Mouse (Mus musculus) NIH3T3 (cell line): ENCODE measurements around the gene Map2k5.

Source experiments
- DNase-seq: peaks from one replicate; pipeline ENCODE4 v3.0.0-alpha.2; 2012; ENCODE audit warnings: low read depth

Gene Map2k5

DNA sequence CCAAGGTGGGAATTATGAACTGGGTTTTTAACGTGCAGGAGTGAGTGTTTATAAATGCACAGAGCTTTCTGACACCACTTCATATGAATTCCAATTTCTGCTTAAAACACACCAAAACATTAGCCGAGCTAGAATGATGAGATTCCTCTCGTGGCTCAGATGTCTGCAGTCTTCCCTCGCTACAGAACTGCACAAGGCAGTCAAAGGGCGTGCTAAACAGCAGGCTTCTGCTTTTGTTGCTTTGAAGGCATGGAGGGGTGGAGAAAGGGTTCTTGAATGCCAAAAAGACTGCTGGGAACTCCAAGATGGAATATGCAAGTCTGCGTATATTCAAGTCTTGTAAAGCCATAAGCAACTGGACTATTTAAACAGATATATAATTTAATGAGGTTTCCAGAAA, 38.4 kb downstream of the Map2k5 start:
- DNase-seq: no peak

DNA sequence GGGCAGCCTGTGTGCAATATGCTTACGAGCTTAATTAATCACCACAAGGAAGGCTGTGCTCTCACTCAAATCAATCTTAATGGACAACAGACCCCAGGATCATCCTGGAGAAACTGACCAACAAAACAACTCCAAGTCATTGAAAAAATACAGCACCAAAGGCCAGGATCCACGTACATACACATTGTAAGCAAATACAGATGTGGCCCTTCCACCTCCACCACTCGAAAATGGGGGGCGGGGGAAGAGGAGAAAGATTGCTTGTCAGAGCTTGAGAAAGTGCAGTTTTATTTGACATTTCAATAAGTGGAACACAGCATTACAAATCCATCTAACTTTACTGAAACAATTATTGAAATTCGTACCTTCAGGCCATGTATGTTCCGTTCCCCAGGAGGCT, 39.0 kb downstream of the Map2k5 start:
- DNase-seq: peak; percentile 9

DNA sequence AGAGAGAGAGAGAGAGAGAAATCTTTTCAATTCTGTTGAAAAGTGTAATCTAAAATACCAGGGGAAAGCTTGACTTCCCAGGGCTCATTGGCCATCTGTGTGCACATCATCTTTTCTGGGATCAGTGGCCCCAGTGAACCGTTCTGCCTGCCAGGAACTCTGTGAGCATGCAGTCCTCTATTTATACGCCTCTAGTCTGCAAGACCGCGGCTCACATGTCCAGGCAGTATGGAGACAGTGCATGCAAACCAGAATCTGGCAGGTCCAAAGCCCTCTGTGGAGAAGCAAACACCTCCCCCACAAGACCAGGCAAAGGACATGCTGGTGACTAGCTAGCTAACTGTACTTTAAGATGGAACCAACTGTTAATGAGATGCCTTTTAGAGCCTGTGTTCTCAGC, 41.9 kb downstream of the Map2k5 start:
- no peak for DNase-seq

DNA sequence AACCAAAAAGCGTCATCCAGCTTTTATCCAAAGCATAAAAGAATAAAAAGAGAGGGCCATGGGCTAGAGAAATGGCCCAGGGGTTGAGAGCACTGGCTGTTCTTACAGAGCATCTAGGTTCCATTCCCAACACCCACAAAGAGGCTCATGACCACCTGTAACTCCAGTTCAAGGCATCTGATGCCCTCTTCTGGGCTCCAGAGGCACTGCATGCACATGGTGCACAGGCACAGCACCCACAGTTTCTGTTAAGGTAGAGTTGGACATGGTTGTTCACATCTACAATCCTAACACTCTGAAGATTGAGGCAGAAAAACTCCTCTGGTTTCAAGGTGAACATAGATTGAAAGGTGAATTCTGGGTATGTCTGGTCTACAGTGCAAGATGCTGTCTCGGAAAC, 44.6 kb downstream of the Map2k5 start:
- DNase-seq: peak; percentile 7

DNA sequence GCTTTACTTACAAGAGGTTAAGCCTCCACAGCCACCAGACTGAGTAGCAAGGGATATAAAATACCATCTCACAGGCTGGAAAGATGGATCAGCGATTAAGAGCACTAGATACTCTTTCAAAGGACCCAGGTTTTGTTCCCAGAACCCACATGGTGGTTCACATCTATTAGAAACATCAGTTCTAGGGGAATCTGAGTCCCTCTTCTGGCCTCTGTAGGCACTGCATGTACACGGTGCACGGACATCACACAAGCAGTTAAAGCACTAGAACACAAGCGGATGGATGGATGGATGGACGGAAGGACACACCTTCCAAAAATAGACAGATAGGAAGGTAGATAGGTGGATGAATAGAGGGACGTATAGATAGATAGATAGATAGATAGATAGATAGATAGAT, 46.5 kb downstream of the Map2k5 start:
- peak; percentile 6 for DNase-seq

DNA sequence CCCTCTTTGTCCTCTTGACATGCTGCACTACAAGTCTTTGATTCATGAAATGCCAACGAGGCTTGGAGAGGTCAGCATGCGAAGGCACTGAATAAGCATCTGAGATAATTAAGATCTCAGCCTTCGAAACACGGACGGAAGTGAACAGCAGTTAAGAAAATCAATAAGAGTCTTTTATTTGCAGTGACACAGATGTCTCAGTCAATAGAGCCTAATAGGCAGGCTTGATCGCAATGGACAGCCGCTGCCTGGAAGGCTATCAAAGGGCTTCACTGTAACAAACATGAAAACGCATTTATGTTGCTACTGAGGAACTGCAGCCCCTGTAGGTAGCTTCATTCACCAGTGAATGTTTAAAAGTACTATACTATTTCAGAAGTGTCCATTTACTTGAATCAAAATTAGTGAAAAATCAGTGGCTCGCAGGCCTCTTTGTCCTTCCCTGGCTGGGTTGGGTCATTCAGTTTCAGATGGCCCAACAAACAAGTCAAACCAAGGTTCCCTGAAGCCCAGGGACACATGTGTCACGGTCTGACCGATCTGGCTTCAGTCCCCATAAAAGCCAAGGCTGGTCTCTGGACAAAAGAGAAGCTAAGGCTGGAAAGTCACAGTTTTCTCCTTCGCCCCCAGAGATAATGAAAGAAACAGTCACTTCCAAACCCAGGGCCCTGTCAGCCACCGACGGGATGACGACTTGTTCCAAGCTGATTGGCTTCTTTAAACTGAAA, 48.6 kb downstream of the Map2k5 start:
- DNase-seq: no peak

DNA sequence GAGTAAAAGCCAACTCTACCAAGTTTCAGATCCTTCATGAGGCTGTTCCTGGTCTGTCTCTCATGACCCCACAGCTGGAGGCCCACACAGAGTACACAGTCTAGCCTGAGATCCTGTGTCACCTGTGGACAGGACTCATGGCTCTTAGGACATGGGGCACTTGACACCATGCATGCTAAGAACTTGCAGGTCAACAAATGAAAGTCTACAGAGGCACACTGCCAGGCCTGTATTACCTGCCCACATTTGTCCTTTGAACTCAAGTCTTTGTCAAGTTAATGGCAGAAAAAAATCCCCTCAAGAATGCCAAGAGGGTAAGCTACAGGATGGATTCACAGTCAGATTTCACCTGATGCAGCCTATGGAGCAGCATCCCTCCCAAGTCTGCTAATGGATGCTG, 62.5 kb downstream of the Map2k5 start:
- DNase-seq: no peak

DNA sequence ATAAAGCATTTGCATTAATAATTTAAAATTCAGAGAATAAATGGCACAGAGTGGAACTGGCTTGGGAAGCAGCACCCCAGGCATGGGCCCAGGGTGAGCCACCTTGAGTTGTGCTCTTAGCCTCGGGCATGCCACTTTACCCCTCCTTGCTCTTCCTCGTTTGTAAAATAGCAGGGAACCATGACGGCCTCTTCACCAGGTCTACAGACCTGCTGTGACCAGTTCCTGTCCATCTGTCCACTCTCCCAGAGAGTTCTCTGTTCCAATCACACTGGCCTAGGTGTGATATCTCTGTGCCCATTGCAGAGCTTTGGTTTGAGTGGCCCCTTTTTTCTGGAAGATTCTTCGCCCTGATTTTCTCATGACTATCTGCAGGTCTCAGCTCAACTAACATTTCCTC, 63.6 kb downstream of the Map2k5 start:
- no peak for DNase-seq

DNA sequence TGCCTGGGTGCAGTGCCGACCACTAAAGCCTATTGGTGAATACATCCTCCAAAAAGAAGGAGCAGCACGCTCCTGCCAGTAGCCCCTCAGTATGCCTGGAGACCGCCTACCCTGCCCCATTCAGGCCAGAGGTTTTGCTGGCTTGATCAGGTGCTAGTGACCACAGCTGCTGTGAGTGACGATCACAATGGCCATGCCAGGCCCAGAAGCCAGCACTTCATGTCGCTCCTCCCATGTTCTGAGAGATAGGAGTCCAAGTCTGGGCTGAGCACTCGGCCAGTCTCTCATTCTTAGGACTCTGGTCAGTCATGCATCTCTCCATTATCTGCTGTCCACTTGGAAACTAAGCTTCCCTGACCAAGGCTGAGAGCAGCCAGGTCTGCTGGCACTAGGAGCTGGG, 67.7 kb downstream of the Map2k5 start:
- DNase-seq: no peak

DNA sequence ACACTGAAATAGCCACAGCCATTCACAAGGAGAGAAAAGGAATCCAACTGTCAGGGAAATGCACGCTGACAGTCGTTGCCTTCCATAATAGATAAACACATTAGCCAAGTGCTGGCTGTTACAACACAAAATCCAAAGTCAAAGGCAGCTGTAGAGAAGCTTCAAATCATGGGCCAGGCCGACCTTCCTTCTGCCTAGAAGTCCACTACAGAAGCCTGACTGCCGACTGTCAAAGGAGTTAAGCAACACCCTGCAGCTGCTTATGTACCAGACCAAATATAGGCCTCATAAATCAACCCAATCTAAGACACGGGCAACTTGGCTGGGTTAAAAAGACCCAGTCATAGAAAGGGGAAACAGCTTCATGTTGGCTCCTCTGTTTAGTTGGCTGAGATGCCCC, 68.7 kb downstream of the Map2k5 start:
- DNase-seq: no peak

DNA sequence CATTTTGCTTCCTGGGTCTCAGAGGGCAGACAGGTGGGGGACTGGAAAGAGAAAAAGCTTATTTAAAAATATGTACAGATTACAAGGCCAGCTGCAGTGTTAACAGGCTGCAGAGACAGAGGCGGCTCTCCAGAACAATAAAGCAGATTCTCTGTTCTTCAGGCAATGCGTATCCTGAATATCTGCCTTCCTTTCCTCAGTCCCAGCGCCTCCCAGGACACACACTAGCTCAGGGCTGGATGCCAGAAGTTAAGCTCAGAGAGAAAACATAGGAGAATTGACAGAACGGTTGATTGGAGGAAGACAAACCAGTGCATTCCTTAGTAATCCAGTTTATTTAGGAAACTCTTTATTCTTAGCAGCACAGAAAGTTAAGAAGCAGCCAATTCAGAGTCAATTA, 69.3 kb downstream of the Map2k5 start:
- DNase-seq: no peak

DNA sequence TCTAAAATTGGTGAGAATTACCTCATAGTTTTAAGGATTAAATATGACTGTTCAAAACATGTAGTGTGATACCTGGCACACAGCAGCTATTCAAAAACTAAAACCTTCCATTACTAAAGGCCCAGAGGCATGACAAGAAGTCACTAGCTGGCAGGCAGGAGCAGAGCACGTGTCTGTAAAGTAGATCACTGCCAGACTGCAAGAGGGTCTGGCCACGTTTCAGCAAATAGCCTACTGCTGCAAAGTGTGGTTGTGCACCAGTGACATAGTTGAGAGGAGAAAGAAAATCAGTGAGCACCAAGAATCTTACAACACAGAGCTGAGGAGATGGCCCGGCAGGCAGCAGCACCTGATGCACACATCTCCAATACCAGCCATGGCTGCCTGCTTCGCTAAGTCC, 75.2 kb downstream of the Map2k5 start:
- DNase-seq: no peak

DNA sequence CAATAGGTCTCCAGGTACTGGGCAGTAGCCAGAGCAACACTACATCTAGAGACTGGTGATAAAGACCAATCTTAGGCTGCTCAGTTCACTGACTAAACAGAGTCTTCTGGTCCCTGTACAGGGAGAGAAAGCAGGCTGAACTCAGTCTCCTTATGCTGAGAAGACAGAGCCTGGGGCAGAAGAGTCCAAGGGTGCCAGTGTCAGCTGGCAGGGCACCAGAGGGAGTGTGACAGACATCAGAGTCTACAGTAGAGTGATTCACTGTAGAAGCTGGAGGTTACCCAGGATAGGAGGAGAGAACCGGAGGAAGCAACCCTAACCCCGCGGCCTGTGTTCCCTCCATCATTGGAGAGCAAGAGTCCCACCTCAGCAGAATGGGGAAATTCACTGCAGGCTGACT, 79.0 kb downstream of the Map2k5 start:
- DNase-seq: no peak

DNA sequence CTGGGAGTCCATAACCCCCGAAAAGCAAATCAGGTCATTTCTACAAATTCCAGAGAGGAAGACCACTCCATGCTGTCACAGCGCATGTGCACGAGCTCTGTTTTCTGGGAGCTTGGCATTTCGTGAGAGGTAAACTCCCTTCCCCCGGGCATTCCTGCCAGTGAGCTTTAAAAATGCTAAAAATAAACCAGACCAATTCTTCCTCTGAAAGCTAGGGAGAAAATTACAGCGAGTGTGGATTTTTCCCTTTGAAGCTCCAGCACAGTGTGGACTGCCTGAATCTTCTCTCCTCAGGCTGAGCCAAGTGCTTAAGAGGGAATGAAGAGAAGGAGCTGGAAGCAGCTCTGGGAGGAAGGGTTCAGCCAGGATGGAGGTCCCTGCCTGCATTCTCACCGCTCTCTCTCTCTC, 82.1 kb downstream of the Map2k5 start:
- DNase-seq: no peak

DNA sequence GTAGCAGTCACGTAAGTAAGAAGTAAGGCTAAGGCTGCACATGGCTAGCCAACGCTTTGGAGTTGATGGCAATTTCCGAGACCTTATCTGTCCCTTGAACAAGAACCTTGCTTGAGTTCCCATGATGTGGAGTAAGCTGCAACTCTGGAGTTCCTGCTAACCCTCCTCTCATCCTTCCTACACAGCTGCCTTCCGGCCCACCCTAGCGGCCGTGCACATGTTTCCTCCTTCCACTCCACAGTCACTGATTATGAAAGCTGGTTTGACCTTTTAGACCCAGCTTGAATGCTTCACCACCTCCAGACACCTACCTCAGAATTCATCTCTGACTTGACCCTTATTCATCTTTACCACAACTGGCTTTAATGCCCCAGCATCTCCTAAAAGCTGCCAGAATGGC, 82.9 kb downstream of the Map2k5 start:
- no peak for DNase-seq

DNA sequence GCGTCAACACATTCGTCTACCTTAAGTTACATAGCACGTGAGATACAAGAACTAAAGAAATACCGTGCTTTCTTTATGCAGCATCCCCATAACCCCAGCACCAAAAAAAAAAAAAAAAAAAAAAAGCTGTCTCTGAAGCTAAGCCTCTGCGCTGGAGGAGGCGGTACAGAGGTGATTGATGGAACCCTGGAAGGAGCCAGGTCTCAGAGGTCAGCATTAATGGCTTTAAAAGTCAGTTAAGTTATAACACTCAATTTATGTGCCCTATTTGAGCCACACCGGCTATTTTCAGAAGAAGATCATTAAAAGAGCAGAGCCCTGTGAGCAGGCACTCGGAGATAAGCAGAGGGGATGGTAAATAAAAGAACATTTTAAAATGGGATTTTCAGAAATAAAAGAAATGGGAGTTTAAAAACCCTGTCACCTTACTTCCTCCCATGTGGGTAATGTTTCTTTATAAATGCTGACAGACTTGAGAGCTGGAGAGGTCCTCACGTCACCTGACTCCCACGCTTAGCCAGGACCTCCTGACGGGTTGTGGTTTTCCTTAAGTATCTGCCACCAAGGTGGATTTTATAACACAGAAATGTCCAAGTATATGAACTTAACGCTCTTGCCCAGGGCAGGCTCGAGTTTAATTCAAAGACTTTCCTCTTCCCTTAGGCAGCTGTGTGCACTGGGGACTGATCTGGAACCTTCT, 83.8 kb downstream of the Map2k5 start:
- no peak for DNase-seq

DNA sequence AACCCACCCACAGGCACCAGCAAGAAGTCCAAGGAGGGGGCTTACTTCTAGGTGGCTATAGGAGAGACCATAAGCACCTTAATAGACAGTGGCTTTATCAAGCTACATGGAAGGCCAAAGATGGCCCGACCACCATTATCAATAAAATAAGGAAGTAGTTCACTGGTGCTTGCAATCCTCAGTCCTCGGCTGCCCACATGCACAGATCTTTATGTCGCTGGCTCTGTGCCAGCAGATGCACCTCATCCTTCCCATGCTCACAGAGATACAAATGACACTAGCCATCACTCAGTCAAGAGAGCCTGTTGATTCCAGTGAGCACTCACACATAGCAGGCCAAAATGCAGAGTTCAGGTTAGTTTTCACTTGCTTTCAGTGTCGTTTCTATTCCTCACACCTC, 89.0 kb downstream of the Map2k5 start:
- no peak for DNase-seq

DNA sequence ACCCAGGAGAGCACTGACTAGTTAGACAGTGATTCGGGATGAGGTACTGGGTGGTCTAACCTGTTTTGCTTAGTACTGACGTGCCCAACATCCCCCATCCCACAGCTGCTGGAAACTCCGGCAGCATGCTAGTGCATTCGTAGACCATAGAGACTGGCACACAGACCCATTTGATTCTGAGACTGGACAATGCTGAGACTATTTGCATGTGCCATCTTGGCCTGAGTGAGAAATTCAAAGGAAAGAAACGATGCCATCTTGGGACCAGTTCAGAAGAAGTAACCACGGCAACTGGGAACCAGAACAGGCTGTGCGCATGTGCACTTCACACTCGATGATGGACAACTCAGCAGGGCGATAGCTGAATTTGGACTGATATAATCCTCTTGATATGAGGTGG, 93.3 kb downstream of the Map2k5 start:
- no peak for DNase-seq

DNA sequence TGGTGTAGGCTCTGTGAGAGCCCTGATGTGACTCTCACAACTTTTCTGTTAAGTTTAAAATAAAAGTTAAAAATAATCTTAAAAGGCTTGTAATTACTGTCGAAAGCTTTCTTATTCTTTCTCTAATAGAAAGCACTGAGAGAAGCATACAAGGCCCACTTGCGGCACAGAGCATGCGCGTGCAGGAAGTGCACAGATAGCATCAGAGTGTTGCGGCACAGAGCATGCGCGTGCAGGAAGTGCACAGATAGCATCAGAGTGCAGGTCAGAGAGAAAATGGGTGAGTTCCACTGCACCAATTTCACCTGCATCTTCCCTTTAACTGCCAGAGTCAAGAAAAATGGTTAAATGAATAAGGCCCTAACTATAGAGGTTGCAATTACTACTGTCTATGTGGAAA, 95.7 kb downstream of the Map2k5 start:
- no peak for DNase-seq

DNA sequence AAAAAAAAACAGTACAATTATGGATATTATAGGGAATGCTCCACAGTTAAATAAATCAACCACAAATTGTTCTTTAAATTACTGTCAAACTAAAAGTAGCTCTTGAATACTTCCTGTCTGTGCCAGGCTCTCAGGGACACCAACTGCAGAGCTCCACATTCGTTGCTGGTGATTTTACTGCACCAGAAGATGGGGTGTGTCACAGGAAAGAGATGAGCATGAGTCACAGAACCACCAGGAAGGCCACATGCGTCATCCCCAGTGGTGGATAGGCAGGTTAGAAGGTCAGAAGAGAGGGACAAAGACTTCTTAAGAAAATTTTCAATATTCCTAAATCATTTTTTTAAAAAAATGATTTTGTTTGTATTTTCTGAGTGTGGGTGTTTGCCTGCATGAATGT, 96.6 kb downstream of the Map2k5 start:
- DNase-seq: no peak

DNA sequence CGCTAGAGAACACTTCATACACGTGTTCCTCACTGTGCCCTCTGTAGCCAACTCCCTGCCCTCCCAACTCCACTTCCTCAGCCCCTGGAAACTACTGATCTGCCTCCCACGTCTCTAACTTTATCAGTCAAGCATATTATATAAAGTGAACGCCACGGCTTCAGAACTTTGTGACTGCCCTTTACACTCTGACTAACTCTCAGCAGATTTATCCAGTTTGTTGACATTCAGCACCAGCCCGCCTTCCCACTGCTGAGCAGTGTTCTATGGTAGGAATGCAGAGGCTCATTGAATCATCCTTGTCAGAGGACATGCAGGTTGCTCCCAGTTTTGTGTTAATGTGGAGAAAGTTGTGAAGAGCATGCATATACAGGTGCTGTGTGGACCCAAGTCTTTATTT, 103.9 kb downstream of the Map2k5 start:
- DNase-seq: no peak

DNA sequence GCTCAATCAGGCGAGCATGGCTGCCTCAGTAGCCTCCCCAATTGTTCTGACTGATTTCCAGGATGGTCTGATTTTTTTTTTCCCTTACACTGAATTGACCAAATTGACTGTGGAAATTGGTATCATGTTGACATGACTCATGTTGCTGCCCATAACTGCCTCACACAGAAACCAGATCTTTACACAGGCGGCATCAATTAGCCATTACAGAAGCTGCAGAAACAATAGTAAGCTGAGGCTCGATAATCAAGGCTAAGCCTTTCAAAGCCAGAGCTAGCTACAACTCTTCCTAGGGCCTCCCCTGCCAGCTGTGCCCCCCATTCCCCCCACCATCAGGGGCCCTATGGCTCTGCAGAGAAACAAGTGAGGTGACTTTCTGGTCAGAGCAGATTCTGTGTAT, 107.9 kb downstream of the Map2k5 start:
- DNase-seq: no peak

DNA sequence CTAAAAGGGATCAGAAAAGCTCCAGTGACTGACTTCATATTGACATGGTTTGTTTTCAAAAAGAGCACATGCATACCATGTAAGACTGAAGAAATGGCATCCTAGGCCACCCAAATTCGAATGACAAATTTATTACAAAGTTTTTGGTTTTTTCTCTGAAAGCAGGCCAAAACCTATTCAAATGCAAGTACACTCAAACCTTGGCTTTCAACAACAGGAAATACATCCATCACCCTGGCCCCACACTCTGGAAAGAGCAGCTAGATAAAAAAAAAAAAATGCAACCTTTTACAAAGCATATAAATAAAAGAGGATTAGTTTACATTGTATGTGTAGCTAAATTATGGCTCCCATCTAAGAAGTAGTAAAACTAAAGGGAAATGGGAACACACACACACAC, 114.5 kb downstream of the Map2k5 start:
- DNase-seq: no peak

DNA sequence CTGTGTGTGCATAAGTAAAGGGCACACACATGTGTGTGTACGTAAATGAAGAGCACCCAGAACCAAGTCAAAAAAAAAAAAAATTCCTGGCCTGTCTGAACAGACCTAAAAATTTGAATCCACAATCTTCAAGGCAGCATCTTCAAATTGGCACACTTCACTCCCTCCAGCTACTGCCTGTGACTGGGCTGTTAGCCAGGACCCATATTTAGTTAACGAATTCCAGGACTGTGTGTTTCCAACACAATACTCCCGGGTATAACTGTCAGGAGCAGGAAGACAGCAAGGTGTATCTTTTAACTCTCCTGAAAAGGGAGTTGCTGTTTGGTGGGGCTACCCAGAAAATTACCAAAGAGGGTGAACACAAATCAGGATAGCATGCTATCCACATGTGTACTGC, 118.9 kb downstream of the Map2k5 start:
- peak; percentile 18 for DNase-seq
